Mouse (Mus musculus) midbrain, embryonic 16.5 days (tissue): ENCODE data around the gene Olfr325. TPM values are rescaled to one million over a fixed set of nuclear protein-coding genes. Genes with fewer than 3 reads are reported as not detected.

ENCODE experiments used
- ATAC-seq: fragments of 200-750 bp; cut with Nextera tagmentation; 2 replicates; pipeline ENCODE4 v1.8.0; 2017; ENCODE audit warnings: moderate TSS enrichment
- H3K27ac ChIP-seq: fragments of 300-500 bp; sonication (generic); 2 replicates; pipeline ENCODE4 v1.5.1; 2014; ENCODE audit warnings: mild to moderate bottlenecking, low read length, mixed read lengths
- H3K27me3 ChIP-seq: fragments of 300-500 bp; sonication (generic); 2 replicates; pipeline ENCODE4 v1.6.1; 2014; ENCODE audit warnings: low read depth, low read length, mixed read lengths; ENCODE audit not compliant: control insufficient read depth, insufficient read depth
- H3K36me3 ChIP-seq: fragments of 300-500 bp; sonication (generic); 2 replicates; pipeline ENCODE4 v1.6.1; 2014; ENCODE audit warnings: mild to moderate bottlenecking, low read length, moderate library complexity, mixed read lengths; ENCODE audit not compliant: control insufficient read depth, insufficient read depth
- H3K4me1 ChIP-seq: fragments of 300-500 bp; sonication (generic); 2 replicates; pipeline ENCODE4 v1.6.1; 2014; ENCODE audit warnings: mild to moderate bottlenecking, low read length, mixed read lengths; ENCODE audit not compliant: control insufficient read depth, insufficient read depth
- H3K4me2 ChIP-seq: fragments of 300-500 bp; sonication (generic); 2 replicates; pipeline ENCODE4 v1.6.1; 2014; ENCODE audit warnings: mild to moderate bottlenecking, low read length, mixed read lengths
- H3K4me3 ChIP-seq: fragments of 300-500 bp; sonication (generic); 2 replicates; pipeline ENCODE4 v1.5.1; 2014; ENCODE audit warnings: low read depth, mild to moderate bottlenecking, low read length, moderate library complexity, mixed read lengths
- H3K9ac ChIP-seq: fragments of 300-500 bp; sonication (generic); 2 replicates; pipeline ENCODE4 v1.6.1; 2014; ENCODE audit warnings: low read depth, low read length, mixed read lengths
- H3K9me3 ChIP-seq: fragments of 300-500 bp; sonication (generic); replicated peaks from 2 replicates; pipeline ENCODE4 v1.6.1; 2014; ENCODE audit warnings: mild to moderate bottlenecking, low read length, mixed read lengths; ENCODE audit not compliant: control insufficient read depth, poor library complexity, severe bottlenecking
- WGBS: fragments of 180-500 bp; shearing (Covaris S2); extraction: QIAGEN DNeasy Blood & Tissue Kit; methylation state at CpG from one replicate; pipeline ENCODE4 v1.1.7; 2014; 5-methylcytosine and 5-hydroxymethylcytosine counted together
- polyA plus RNA-seq: library from polyadenylated mRNA; unstranded; fragments of >200 nt; fragmentation: Nextera tagmentation; extraction: Ambion mirVana; gene quantifications from 2 replicates; pipeline ENCODE4 v1.2.1, GENCODE M21; 2015

Olfr325 gene
- polyA plus RNA-seq, 1 experiment from 2014 or later, result not detected

GRCm38 (mm10) chr11:58597837-58598236 lies 20.3 kb downstream of the Olfr325 start:
- Histone ChIP-seq H3K9me3 (no peaks in the 10 kb centered on the region), H3K36me3 (no peaks in the 10 kb centered on the region), H3K4me1 (no peaks in the 10 kb centered on the region), H3K27me3 (no peaks in the 10 kb centered on the region), H3K27ac (no peak overlapping the region), H3K9ac (no peak overlapping the region), H3K4me3 (no peak overlapping the region), H3K4me2 (no peak overlapping the region)
- no peak for ATAC-seq
- 88% methylated on average over 13 of the region's 13 CpGs for WGBS

DNA sequence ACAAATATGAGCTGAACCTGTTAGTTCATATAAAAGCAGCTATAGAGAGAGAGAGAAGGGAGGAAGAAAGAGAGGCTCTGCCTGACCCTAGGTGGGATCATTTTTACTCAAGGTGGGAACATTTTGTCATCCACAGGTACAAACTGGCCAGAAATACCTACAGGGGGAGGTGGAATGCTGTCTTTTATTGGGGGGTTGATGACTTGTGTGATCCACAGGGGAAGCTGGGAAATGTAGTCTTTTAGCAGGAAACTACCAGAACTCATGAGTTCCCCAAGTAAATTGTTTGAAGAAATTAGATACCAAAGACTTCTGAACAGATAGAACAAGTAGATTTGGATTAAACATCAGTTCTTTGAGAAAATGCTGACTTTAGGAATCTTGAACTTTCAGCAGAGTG lies 24.5 kb downstream of the Olfr325 start:
- H3K9ac ChIP-seq, result no peak overlapping the region
- H3K27me3 ChIP-seq, result no peaks in the 10 kb centered on the region
- H3K9me3 ChIP-seq, result no peaks in the 10 kb centered on the region
- no peaks in the 10 kb centered on the region for H3K36me3 ChIP-seq
- no peak overlapping the region for H3K4me2 ChIP-seq
- no peaks in the 10 kb centered on the region for H3K4me1 ChIP-seq
- H3K4me3 ChIP-seq, result no peak overlapping the region
- no peak for ATAC-seq
- no peak overlapping the region for H3K27ac ChIP-seq

DNA sequence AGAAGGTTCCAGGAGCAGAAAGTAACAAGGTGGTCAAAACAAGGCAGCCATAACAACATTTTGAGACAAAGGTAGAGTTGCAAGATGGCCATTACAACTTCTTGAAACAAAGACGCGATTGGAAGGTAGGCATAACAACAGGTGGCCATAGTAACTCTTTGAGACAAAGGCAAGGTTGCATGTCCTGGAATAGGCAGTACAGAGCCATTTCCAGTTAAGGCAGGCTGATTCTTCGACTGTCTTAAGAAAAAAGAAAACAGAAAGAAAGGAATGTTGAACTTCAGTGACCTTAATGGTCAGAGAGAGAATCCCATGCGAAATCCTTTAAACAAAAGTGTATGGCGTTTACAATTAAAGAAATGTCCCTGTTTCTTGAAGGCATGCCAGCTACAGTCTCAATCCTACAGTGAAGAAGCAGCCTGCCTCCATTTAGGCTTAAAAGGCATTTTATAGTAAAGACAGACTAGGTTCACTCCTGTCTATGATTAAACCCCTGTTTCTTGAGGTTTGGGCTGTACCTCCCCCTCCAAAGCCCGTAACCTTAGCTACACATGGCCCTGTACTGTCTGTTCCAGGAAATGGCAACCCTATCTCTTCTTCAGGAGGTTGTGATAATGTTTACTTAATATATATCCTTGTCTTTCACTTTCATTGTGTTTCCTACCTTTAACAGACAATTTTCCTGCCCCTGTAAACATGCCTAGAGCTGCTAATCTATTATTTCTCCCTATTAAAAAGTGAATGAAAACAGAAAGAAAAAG lies 25.4 kb downstream of the Olfr325 start:
- Histone ChIP-seq H3K9me3 (no peaks in the 10 kb centered on the region), H3K9ac (no peak overlapping the region), H3K4me2 (no peak overlapping the region), H3K27me3 (no peaks in the 10 kb centered on the region), H3K4me1 (no peaks in the 10 kb centered on the region), H3K36me3 (no peaks in the 10 kb centered on the region), H3K4me3 (no peak overlapping the region), H3K27ac (no peak overlapping the region)
- ATAC-seq, result no peak
- whole genome bisulfite sequencing, result 83% methylated on average over 6 of the region's 6 CpGs

DNA sequence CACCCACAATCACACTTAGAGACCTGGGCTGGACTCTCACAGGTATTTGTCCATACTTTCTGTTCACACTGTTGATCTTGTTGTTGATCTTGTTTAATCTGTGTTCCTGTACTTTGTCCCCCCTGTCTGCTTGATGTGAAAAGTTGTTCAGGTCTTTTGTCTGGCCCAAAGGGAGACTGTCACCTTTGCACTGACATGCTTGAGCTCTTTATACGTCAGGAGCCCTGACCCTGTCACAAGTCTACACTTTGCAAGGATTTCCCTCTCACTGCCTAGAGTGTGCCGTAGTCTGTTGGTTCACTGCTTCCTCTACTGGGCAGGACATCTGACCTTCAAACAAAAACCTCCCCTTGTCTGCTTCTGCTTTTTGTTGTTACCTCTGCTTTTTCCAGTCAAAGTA lies 27.2 kb downstream of the Olfr325 start:
- H3K36me3 ChIP-seq, result no peaks in the 10 kb centered on the region
- no peaks in the 10 kb centered on the region for H3K4me1 ChIP-seq
- H3K27ac ChIP-seq, result no peak overlapping the region
- H3K9ac ChIP-seq, result no peak overlapping the region
- H3K4me2 ChIP-seq, result no peak overlapping the region
- H3K27me3 ChIP-seq, result no peaks in the 10 kb centered on the region
- WGBS, result 65% methylated on average over 2 of the region's 2 CpGs
- no peak for ATAC-seq
- no peak overlapping the region for H3K4me3 ChIP-seq
- no peaks in the 10 kb centered on the region for H3K9me3 ChIP-seq

- no peak overlapping the region for H3K9ac ChIP-seq
These were observed 27.7 kb downstream of the Olfr325 start for GRCm38 (mm10) chr11:58605228-58605627.

DNA sequence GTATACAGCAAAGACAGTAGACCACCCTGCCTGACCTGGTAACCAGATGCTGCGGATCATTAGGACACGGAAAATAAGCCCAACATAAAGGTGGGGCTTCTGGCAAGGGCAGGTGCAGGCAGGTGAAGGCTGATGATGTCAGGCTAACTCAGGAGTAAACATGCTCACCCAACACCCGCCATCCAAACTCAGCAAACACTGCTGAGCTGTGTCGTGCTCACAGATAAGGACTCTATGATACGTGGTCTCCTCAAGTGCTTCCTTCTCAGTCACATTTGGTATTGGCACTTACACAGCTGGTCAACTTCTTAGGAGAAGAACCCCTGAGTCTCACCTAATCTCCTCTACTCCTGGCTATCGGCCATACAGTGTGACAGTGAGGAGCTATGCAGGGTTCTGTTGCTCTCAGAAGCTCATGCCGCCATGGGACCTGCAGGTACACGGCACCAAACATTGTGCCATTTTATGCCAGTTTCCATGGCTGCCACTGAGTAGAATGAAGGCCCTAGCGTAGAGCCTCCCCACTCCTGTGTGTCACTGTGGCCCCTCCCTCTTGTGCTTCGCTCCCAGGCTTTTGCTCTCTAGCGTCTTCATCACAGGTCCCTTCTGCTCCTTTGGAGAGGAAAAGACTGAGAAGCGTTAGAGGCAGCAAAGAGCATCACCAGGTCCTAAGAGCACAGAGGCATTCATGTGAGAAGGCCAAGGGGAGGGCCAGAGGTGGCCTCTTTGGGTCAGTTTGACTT lies 28.8 kb downstream of the Olfr325 start:
- H3K4me3 ChIP-seq, result no peak overlapping the region
- H3K27me3 ChIP-seq, result no peaks in the 10 kb centered on the region
- no peak overlapping the region for H3K4me2 ChIP-seq
- no peaks in the 10 kb centered on the region for H3K9me3 ChIP-seq
- 87% methylated on average over 12 of the region's 12 CpGs for WGBS
- H3K27ac ChIP-seq, result no peak overlapping the region
- H3K9ac ChIP-seq, result no peak overlapping the region
- no peak for ATAC-seq
- H3K4me1 ChIP-seq, result no peaks in the 10 kb centered on the region
- no peaks in the 10 kb centered on the region for H3K36me3 ChIP-seq

More at GRCm38 (mm10) chr11:58605228-58605627, 27.7 kb downstream of the Olfr325 start:
- H3K4me3 ChIP-seq, result no peak overlapping the region
- H3K9me3 ChIP-seq, result no peaks in the 10 kb centered on the region
- no peak for ATAC-seq
- H3K36me3 ChIP-seq, result no peaks in the 10 kb centered on the region
- H3K4me1 ChIP-seq, result no peaks in the 10 kb centered on the region
- WGBS, result 89% methylated on average over 3 of the region's 3 CpGs
- no peaks in the 10 kb centered on the region for H3K27me3 ChIP-seq
- H3K4me2 ChIP-seq, result no peak overlapping the region
- H3K27ac ChIP-seq, result no peak overlapping the region

DNA sequence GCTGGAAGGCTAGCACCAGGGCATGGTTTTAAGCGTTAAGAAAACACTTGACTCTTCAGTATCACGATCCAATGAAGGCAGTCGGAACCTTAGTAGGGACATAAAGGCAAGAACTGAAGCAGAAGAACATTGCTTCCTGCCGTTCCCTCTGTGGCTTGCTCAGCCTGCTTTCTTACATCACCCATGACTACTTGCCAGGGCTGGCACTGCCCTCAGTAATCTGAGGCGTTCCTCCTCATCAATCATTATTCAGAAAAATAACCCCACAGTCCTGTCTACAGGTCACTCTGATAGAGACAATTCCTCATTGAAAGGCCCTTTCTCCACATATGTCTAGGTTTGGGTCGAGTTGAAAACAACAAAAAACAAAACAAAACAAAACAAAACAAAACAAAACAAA lies 29.5 kb downstream of the Olfr325 start:
- no peak overlapping the region for H3K9ac ChIP-seq
- no peaks in the 10 kb centered on the region for H3K27me3 ChIP-seq
- H3K27ac ChIP-seq, result no peak overlapping the region
- 85% methylated on average over 6 of the region's 6 CpGs for WGBS
- no peak overlapping the region for H3K4me3 ChIP-seq
- H3K4me1 ChIP-seq, result no peaks in the 10 kb centered on the region
- no peaks in the 10 kb centered on the region for H3K36me3 ChIP-seq
- H3K9me3 ChIP-seq, result no peaks in the 10 kb centered on the region
- no peak overlapping the region for H3K4me2 ChIP-seq
- ATAC-seq, result no peak

DNA sequence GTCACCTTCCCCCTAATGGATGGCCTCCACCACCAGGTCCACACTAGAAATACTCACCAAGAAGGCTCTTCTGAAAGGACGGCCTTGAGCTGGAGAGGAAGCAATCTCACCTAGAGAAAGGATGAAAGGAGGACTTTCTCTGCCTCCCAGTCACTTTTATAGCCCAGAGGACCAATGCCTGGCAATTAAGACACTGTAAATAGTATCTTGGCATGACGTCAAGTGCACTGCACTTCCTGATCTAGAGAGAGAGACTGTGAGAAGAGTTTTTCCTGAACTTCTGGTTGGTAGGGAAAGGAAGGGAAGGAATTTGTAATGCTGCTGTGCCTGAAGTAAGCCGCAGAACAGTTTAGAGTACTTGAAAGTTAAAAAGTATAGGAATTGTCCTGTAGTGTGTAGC lies 35.8 kb downstream of the Olfr325 start:
- Histone ChIP-seq H3K9me3 (no peaks in the 10 kb centered on the region), H3K4me3 (no peak overlapping the region), H3K9ac (no peak overlapping the region), H3K27ac (no peak overlapping the region), H3K4me2 (no peak overlapping the region), H3K4me1 (no peaks in the 10 kb centered on the region), H3K27me3 (no peaks in the 10 kb centered on the region), H3K36me3 (no peaks in the 10 kb centered on the region)
- WGBS, result 85% methylated on average over 3 of the region's 3 CpGs
- ATAC-seq, result no peak

DNA sequence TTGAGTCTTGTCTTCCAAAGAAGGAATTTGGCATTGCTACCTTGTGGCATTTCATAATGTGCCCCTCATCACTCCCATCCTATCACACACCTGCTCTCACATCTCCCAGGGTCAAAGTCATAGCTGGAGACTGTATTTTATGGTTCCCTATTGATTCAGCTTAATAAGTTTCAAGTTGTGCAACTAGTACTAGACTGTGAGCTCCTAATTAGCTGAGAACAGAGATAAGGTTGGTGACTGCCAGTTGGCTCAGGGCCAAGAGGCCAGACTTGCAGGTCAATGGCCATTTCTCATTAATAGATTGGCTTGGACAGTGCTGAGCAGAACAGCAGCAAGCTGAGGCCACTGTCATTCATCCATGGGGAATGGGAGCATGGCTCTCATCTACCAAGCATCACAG lies 37.0 kb downstream of the Olfr325 start:
- Histone ChIP-seq H3K9ac (no peak overlapping the region), H3K27me3 (no peaks in the 10 kb centered on the region), H3K4me2 (no peak overlapping the region), H3K4me3 (no peak overlapping the region), H3K27ac (no peak overlapping the region), H3K9me3 (no peaks in the 10 kb centered on the region), H3K4me1 (no peaks in the 10 kb centered on the region), H3K36me3 (no peaks in the 10 kb centered on the region)
- no peak for ATAC-seq
